Mouse (Mus musculus) brain, embryonic 14.5 days (tissue): Measurements from ENCODE around the gene Mrpl48. TPM values are rescaled to one million over a fixed set of nuclear protein-coding genes. Genes with fewer than 3 reads are reported as not detected.
A peak's percentile ranks its signal among the peaks of the same experiment; 100 is the strongest.

Source experiments
- DNase-seq: peaks from one replicate; pipeline ENCODE4 v3.0.0-alpha.2; 2011; ENCODE audit warnings: low read depth
- CTCF ChIP-seq: fragments of 200-500 bp; IDR thresholded peaks from 2 replicates; pipeline ENCODE4 v1.5.1; 2012; ENCODE audit warnings: inconsistent platforms, mild to moderate bottlenecking, moderate library complexity, borderline replicate concordance; ENCODE audit not compliant: insufficient read depth, insufficient read length; ENCODE audit errors: extremely low read depth
- POLR2A ChIP-seq: fragments of 200-500 bp; IDR thresholded peaks from 2 replicates; pipeline ENCODE4 v1.6.1; 2012; ENCODE audit warnings: mild to moderate bottlenecking, inconsistent platforms, borderline replicate concordance; ENCODE audit not compliant: poor library complexity, insufficient read depth, insufficient read length, severe bottlenecking; ENCODE audit errors: extremely low read depth
- polyA plus RNA-seq: library from polyadenylated mRNA; depleted of rRNA; stranded (reverse); fragments of >200 nt; gene quantifications from 2 replicates; pipeline ENCODE4 v1.2.3, GENCODE M21; 2012

The Mrpl48 gene
- polyA plus RNA-seq, 1 experiment = 41.1 TPM

DNA sequence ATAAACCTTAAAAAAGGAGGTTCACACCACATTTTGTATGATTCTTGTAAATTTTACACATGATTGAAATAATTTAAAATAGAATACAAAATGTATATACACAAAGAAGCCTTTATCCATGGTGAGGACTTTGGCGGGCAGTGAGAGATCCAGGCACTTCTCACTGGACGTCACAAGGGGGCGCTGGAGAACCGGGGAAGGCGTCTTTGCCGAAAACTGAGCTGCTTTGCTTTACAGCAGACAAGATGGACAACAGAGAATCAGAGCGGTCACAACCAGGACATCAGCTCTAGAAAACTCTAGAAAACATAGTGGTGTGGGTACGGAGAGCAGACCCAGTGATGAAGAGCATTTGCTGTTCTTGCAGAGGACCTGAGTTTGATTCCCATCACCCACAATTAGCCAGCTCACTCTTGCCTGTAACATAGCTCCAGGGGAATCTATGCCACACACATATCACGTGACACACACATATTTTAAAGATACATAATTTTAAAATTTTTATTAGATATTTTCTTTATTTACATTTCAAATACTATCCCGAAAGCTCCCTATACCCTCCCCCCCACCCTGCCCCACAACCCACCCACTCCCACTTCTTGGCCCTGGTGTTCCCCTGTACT, 87.3 kb downstream of the Mrpl48 start:
- TF ChIP-seq CTCF (peak; percentile 97), POLR2A (no peak)
- DNase-seq = peak; percentile 90

DNA sequence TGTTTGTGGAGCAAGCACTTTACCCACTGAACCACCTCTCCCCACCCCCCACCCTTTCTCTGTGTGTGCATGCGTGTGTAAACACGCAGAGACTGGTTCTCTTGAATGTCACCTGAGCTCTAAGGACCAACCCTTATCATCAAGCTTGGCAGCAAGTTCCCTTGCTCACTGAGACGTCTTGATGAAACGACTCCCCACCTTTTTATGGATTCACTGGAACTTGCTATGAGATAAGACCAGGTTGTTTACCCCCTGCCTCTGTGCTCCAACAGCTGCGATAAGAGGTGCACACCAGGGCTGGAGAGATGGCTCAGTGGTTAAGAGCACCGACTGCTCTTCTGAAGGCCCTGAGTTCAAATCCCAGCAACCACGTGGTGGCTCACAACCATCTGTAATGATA, 87.9 kb downstream of the Mrpl48 start:
- DNase-seq = no peak
- TF ChIP-seq CTCF (no peak), POLR2A (no peak)

DNA sequence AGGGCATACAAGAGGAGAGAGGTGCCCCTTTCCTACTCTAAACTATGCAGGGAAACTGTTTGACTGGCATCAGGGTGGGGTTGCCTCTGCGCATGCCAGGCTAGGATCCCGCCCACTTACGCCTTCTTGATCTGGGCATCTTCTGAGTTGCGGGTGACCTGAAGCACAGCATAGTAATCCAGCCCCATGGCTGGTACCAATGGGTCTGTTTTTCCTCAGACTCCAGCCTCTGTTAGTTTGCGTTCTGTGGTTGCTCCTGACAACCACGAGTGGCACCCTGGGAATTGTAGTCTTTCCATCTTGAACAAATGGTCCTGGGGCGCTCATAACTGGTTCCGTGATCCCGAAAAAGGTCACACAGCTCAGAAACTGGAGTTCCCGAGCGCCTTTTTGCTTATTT, 93.5 kb downstream of the Mrpl48 start, which contains the start of gene Dnajb13:
Gene Dnajb13 (minus strand): TSS at position 388 of the 400 bp plus-strand sequence.
- DNase-seq = peak; percentile 57
- TF ChIP-seq POLR2A (no peak), CTCF (no peak)

DNA sequence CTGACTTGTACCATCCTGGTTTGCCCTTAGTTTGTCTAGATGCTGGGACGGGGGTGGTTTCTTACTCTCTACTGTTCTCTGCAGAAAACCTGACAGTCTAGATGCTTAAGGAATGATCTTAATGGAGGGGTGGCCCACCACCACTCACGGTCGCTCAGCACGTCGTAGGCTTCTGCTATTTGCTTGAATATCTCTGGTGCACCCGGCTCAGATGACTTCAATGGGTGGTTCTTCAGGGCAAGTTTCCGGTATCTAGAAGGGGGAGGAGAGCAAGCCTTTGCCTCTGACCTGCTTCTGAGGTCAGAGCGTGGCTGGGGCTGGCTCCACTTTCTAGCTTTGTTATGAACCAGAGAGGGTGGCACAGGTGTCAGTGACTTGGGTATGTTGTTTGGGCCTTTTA, 96.5 kb downstream of the Mrpl48 start:
- no peak for TF ChIP-seq POLR2A
- TF ChIP-seq CTCF = no peak
- DNase-seq = no peak

DNA sequence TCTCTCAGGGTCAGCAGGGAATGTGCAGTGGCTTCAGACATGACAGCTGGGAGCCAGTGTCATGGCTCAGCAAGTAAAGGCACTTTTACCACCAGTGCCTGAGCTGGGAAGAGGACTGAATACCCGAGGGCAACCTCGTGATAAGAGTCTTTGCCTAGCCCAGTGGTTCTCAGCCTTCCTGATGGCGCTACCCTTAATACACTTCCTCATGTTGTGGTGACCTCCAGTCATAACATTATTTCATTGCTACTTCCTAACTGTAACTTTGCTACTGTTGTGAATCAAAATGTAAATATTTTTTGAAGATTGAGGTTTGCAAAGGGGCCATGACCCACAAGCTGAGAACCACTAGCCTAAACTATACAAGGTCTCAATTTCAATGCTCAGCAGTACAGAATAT, 99.4 kb downstream of the Mrpl48 start:
- TF ChIP-seq POLR2A = no peak
- no peak for TF ChIP-seq CTCF

DNA sequence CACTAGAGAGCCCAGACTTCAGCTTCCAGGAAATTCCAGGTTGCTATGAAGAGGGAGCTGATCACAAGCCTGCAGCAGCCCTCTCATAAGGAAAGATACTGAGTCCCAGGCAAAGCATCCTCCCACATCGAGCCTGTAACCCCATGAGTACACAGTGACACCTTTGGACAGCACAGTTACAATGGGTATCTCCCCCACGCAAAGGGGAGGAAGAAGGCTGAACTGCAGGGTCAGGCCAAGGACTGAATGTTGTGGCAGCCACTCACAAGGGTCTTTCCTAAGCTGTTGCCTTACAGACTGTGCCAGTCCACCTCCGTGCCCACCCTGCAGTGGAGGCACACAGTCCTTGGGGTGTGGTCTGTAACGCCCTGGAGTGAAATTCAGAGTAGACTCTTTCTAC, 101.6 kb downstream of the Mrpl48 start:
- TF ChIP-seq POLR2A = no peak
- no peak for TF ChIP-seq CTCF
- DNase-seq = no peak

More for the DNA sequence above, 99.4 kb downstream of the Mrpl48 start:
- DNase-seq = no peak

DNA sequence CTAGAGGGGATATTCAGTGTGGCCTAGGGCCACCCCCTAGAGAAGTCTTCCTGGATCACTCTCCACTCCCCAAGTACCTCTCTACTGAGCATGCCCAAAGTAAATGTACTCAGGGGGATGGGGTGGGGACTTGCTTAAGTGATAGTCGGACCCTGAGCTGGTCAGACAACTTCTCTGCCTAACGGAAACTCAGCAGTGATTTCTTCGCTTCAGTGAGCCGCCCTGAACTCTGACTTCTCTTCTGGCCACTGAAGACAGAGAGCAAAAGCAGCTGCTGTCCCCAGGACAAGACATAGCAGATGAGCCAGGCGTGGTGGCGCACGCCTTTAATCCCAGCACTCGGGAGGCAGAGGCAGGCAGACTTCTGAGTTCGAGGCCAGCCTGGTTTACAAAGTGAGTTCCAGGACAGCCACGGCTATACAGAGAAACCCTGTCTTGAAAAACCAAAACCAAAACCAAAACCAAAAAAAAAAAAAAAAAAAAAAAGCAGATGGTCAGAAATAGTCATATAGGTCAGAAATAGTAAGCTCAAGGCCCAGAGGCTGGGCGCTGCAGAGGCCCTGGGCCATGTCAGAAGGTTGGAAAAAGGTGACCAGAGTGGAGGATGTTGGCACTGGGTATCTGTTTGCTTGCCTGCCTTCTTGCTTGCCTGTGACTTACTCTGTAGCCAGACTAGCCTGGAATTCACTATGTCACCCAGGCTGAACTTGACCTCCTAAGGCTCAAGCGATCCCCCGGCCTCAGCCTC, 103.2 kb downstream of the Mrpl48 start:
- DNase-seq = no peak
- TF ChIP-seq CTCF = no peak
- no peak for TF ChIP-seq POLR2A

DNA sequence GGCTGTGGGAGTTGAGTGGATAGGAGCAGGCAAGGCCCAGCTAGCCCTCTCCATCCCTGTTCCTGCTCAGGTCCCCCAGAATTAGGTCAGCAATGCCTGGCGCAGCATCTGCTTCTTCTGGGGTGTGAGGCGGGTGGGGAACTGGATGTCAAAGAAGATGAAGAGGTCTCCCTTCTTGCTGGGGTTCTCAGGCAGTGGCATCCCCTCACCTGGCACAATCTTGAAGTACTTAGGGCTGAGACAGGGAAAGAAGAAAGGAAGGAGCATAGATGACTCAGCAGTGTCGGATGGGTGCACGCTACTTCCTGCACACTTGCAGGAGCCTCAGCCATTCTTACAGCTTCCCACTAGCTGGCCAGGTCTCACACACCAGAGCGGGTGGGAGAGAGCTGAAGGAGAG, 105.0 kb downstream of the Mrpl48 start:
- DNase-seq = no peak
- TF ChIP-seq POLR2A (no peak), CTCF (no peak)

DNA sequence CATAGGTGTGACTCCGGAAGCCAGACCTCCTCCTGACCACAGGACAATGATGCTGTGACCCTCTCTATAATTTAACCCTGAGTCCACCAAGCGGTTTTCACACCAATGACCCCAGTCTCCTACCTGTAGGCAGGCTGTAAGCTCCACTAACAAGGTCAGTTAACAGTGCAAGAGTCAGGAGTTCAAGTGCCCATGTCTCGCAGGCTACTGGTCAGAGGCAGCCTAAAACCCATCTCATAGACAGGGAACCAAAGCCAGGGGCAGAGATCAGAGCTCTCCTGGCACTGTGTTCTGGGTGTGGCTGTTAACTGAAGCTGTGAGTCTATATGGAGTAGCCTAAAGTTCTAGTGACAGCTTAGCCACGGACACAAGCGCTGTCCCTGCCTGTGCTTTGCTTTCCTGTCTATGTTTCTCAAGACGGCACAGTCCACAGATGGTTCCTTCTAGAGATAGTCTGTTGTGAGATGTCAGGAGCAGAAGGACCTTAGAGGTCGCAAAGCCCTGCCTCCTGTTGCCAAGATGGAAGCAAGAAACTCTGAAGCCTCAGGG, 105.7 kb downstream of the Mrpl48 start:
- no peak for DNase-seq
- no peak for TF ChIP-seq CTCF
- TF ChIP-seq POLR2A = no peak

DNA sequence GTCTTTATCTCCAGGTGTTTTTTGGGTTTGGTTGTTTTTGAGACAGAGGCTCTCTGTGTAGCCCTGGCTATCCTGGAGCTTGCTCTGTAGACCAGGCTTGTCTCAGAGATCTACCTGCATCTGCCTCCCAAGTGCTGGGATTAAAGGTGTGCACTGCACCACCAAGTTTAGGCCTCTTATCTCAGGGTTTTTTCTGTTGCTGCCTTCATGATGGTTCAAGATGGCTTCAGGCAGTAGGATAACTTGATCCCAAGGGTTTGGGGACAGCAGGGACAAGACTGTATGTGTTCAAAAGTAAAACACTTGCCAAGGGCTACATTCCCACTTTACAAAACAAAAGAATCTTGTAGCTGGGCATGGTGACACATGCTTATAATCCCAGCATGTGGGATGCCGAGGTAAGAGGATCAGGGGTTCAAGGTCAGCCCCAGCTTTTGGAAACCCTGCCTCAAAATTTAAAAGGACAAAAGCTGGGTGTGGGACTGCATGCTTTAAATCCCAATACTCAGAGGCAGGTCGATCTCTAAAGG, 106.2 kb downstream of the Mrpl48 start:
- TF ChIP-seq CTCF (no peak), POLR2A (no peak)
- DNase-seq = no peak

DNA sequence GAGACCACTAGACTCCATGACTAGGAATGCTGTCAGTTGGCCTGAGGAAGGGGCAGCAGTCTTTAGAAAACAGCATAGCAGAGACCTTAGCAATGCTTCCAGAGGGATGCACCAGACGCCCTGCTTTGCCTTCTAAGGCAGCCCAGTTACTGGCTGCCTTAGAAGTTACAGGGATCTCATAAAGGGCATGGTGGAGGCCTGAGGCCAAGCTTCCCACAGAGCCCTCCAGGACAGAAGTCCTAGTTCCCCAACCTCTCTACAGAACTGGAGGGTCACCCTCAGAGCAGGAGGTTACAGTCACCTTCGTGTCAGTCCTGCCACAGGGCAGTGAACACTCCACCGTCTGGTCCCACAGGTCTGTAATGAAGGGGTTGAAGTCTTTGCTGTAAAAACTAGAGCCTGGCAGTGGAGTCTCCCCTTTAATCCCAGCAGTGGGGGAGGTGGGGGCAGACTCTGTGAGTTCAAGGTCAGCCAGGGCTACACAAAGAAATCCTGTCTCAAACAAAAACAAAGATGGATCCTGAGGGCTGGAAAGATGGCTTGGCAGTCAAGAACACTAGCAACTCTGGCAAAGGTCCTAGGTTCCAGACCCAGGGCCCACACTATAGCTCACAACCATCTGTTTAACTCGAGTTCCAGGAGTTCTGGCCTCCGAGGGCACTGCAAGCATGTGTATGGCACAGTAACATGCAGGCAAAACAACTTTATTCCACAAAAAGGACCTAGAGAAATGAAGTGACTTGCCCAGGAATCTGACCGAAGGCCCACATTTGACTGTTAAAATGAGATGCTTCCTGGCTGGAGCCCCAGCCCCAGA, 106.9 kb downstream of the Mrpl48 start:
- DNase-seq = no peak
- TF ChIP-seq POLR2A = no peak
- no peak for TF ChIP-seq CTCF
